Mouse (Mus musculus) mouse embryonic stem cell (cell line): ENCODE measurements around the gene Krt32.

Source experiments
- in situ Hi-C, 2 experiments: fragments of 300-500 bp; cut with MboI; formaldehyde crosslinking; loops; 1 replicate in 1 of 2; 3 replicates in 1 of 2; pipeline ENCODE4 v1.14.3; 2019 to 2020; ENCODE audit warnings: low sequenced_read_pairs in 2 of 2, low pct_unique_long_range_greater_than_20kb in 1 of 2, mixed read lengths in 1 of 2; ENCODE audit not compliant: unreplicated experiment in 1 of 2

Gene Krt32

DNA sequence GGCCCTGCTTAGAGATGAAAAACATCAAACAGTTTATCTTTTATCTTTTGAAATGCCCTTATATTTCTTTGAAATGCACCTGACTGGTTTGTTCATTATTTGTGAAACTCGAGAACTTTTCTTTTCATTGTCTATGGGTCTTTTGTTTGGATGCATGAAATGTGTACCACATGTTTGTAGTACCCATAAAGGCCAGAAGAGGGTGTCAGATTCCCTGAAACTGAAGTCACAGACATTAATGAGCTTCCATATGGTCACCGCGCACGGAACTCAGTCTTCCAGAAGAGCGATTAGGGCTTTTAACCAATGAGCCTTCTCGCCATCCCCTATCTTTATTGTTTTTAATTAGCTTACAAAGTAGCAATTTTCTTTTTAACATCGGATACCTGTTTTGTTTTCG, 29.2 kb downstream of the Krt32 start:
- in situ Hi-C loops: no loop called here

- in situ Hi-C loops: no loop called here
Observed at GRCm38 (mm10) chr11:100055686-100056655, 32.1 kb downstream of the Krt32 start.

- in situ Hi-C loops: no loop called here
Observed at GRCm38 (mm10) chr11:100050451-100050850, 37.6 kb downstream of the Krt32 start, which contains the start of gene Krt31. Gene Krt31 (minus strand): TSS chr11:100050551.

- in situ Hi-C loops: no loop called here
Observed at GRCm38 (mm10) chr11:100047193-100047592, 40.8 kb downstream of the Krt32 start.

DNA sequence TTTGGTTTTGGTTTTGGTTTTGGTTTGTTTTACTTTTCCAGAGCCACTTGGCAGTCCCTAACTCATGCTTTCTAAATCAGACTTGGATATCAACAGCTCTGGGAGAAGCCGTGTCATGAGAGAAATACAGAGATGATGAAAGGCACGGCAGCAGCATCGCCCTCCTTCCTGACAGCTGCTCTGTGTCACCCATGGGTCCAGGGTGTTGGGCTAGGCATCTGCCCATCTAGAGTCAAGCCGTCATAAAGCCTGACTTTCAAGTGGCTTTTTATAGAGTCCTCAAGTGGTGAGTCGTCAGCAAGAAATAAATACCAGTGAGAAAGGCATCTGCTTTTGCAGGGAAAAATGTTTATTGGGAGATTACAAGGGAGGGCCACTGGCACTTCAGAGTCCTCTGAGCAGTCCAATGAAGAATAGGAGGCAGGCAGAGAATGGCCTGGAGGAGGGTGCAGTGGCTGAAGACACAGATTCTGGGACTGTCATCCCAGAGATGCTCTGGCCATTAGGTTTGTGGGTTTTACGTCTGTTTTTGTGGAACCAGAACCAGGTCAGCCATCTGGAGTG, 41.6 kb downstream of the Krt32 start:
- in situ Hi-C loops: no loop called here

- in situ Hi-C loops: no loop called here
Observed at GRCm38 (mm10) chr11:100041454-100041853, 46.6 kb downstream of the Krt32 start, which contains the start of gene Krt34. Gene Krt34 (minus strand): TSS chr11:100041554.
